Mouse (Mus musculus): Measurements from ENCODE around the gene Gm8356.
A peak's percentile ranks its signal among the peaks of the same experiment; 100 is the strongest.
"Not testable (repeated sequence)": the region's sequence is repeated elsewhere in the genome, so short reads cannot be mapped to it uniquely, and the experiment has no call there.

Gene Gm8356

GRCm38 (mm10) chr14:6537190-6537589 is at the start of gene Gm8356:
Gene Gm8356 (minus strand): TSS chr14:6537290.
- DNase-seq = not testable (repeated sequence)

GRCm38 (mm10) chr14:6486331-6486730 is 50.8 kb downstream of the Gm8356 start:
- peak; percentile 11 for DNase-seq

GRCm38 (mm10) chr14:6485541-6485940 is 51.5 kb downstream of the Gm8356 start:
- DNase-seq = not testable (repeated sequence)

- DNase-seq = not testable (repeated sequence)
Measured at GRCm38 (mm10) chr14:6482126-6482525, 55.0 kb downstream of the Gm8356 start.

Data from thymus, postnatal 14 days (tissue).